Mouse (Mus musculus) layer of hippocampus, adult 18-20 months (tissue): ENCODE results near the gene Fam76b. TPM values are rescaled to one million over a fixed set of nuclear protein-coding genes. Genes with fewer than 3 reads are reported as not detected.

Experiments
- DNase-seq, 2 experiments: peaks; one replicate each; pipeline ENCODE4 v3.0.0; 2022; ENCODE audit warnings: low spot score in 2 of 2
- total RNA-seq, 2 experiments: library from RNA; stranded (reverse); gene quantifications; 2 replicates each; pipeline ENCODE4 v1.2.3; 2021

The Fam76b gene
- total RNA-seq, 2 experiments from 2014 or later = 17.8 to 18.1 TPM

- DNase-seq = no peak
Observed at GRCm38 (mm10) chr9:13867646-13868045, 40.1 kb downstream of the Fam76b start.

- no peak for DNase-seq
Observed at GRCm38 (mm10) chr9:13871631-13872030, 44.1 kb downstream of the Fam76b start.

GRCm38 (mm10) chr9:13874359-13874758 is 46.8 kb downstream of the Fam76b start:
- no peak for DNase-seq

GRCm38 (mm10) chr9:13875340-13875739 is 47.8 kb downstream of the Fam76b start:
- DNase-seq = no peak

GRCm38 (mm10) chr9:13880761-13881160 is 53.2 kb downstream of the Fam76b start:
- DNase-seq = no peak

- no peak for DNase-seq
Observed at GRCm38 (mm10) chr9:13882478-13882877, 55.0 kb downstream of the Fam76b start.

GRCm38 (mm10) chr9:13888981-13889380 is 61.5 kb downstream of the Fam76b start:
- DNase-seq = no peak

GRCm38 (mm10) chr9:13889657-13890056 is 62.1 kb downstream of the Fam76b start:
- peak; percentile 54 to 83 for DNase-seq

- no peak for DNase-seq
Observed at GRCm38 (mm10) chr9:13890171-13890570, 62.7 kb downstream of the Fam76b start.

GRCm38 (mm10) chr9:13891888-13892287 is 64.4 kb downstream of the Fam76b start:
- no peak for DNase-seq

- DNase-seq = no peak
Observed at GRCm38 (mm10) chr9:13893044-13893443, 65.5 kb downstream of the Fam76b start.

- no peak for DNase-seq
Observed at GRCm38 (mm10) chr9:13894491-13894890, 67.0 kb downstream of the Fam76b start.

GRCm38 (mm10) chr9:13894936-13895335 is 67.4 kb downstream of the Fam76b start:
- DNase-seq = no peak

GRCm38 (mm10) chr9:13896055-13896454 is 68.5 kb downstream of the Fam76b start:
- peak; percentile 72 to 87 for DNase-seq

GRCm38 (mm10) chr9:13898510-13899305 is 71.2 kb downstream of the Fam76b start:
- peak; percentile 36 to 58 for DNase-seq

- DNase-seq = no peak
Observed at GRCm38 (mm10) chr9:13902030-13902429, 74.5 kb downstream of the Fam76b start.

GRCm38 (mm10) chr9:13904091-13904779 is 76.7 kb downstream of the Fam76b start:
- no peak for DNase-seq

Other genes starting within 250 kb of the Fam76b start
- gene Mtmr2, start 79.3 kb upstream of the Fam76b start, total RNA-seq = 10 to 100 TPM; 50.7 to 61.3 TPM
- gene Cep57, start 609 bp upstream of the Fam76b start, total RNA-seq = 10 to 100 TPM; 17.7 to 18.9 TPM